24 mouse cellular contexts compared by ENCODE assay signal in the genomic region with DNA sequence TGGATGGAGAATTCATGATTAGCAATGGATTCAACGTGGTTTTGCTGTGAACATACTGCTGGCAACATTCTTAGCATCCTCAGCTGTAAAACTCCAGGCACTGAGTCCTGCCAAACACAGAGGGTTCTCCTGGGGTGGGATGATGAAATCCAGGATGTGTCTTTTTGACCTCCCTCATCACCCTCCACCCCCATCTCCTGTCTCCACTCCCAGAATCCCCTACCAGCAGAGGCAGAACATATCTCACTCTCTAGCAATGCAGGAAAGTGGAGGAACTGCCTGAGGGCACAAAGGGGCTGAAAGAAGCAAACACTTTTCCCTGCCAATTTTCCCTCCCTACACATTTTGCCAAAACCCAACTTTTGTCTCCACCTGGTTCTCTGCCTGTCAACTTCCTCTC. TPM values are rescaled to one million over a fixed set of nuclear protein-coding genes. Genes with fewer than 3 reads are reported as not detected.
A peak's percentile ranks its signal among the peaks of the same experiment; 100 is the strongest.
DNase-seq lines count a peak whose midpoint lies in the region; ATAC-seq lines count a peak whose summit lies in the region.
"Had no signal": no experiment of that assay in that cellular context is flagged by ENCODE, and none has a peak within 500 bp of the region (broad histone marks: within the 10 kb centered on the region; RNA-seq: fewer than 3 reads in every experiment).

No protein-coding gene starts in this region.

- H3K4me1 ChIP-seq in heart, embryonic 12.5 days (replicated peaks), result no peaks in the 10 kb centered on the region
- H3K4me1 ChIP-seq: embryonic facial prominence, embryonic 13.5 days; forebrain, embryonic 10.5 days; forebrain, embryonic 13.5 days; heart, embryonic 13.5 days had no signal

- ATAC-seq in heart, embryonic 12.5 days (ENCODE audit: insufficient number of reproducible peaks, low FRiP score), result no peak
- ATAC-seq in inflammation-experienced regulatory T-cells, adult 6 months, result no peak
- ATAC-seq: forebrain, embryonic 13.5 days; forebrain, embryonic 16.5 days; hindbrain, postnatal 0 days; intestine, postnatal 0 days had no signal

- no peaks in the 10 kb centered on the region for H3K9me3 ChIP-seq in heart, embryonic 12.5 days (replicated peaks)
- H3K9me3 ChIP-seq: embryonic facial prominence, embryonic 13.5 days; forebrain, embryonic 10.5 days; forebrain, embryonic 13.5 days; heart, embryonic 13.5 days had no signal

- H3K4me3 ChIP-seq in heart, embryonic 12.5 days, result no peak overlapping the region
- H3K4me3 ChIP-seq: embryonic facial prominence, embryonic 13.5 days; forebrain, embryonic 10.5 days; forebrain, embryonic 13.5 days; gastrocnemius, adult 2 months; heart, embryonic 13.5 days had no signal

- H3K27ac ChIP-seq in heart, embryonic 12.5 days (ENCODE audit: poor library complexity, severe bottlenecking), result no peak overlapping the region
- H3K27ac ChIP-seq: embryonic facial prominence, embryonic 13.5 days; forebrain, embryonic 10.5 days; forebrain, embryonic 13.5 days; gastrocnemius, adult 2 months; heart, embryonic 13.5 days; hindbrain, embryonic 14.5 days; hindbrain, postnatal 0 days had no signal

- WGBS in heart, embryonic 12.5 days, result 36% methylated on average over 1 of the region's 1 CpGs

- DNase-seq in heart, adult 11 months, result peak; percentile 91
- peak; percentile 28 for DNase-seq in NIH3T3 (ENCODE audit: low read depth)
- peak; percentile 7 for DNase-seq in skeletal muscle tissue, adult 2 months (ENCODE audit: low read depth, low spot score)
- no peak for DNase-seq in spleen, postnatal 14 days (ENCODE audit: low spot score in 2 of 2)
- DNase-seq: adrenal gland, adult 2 months; adrenal gland, postnatal 14 days; cerebellum, adult 11 months; cerebellum, adult 2 months; cerebellum, adult 9-11 months; cerebellum, postnatal 25 days; gastrocnemius, adult 2 months; heart, postnatal 14 days; heart, postnatal 4 days had no signal

- H3K9ac ChIP-seq in heart, embryonic 12.5 days, result no peak overlapping the region
- H3K9ac ChIP-seq: embryonic facial prominence, embryonic 13.5 days; forebrain, embryonic 13.5 days; heart, embryonic 13.5 days; hindbrain, embryonic 14.5 days had no signal

- H3K27me3 ChIP-seq in heart, embryonic 12.5 days (replicated peaks), result no peaks in the 10 kb centered on the region
- H3K27me3 ChIP-seq: forebrain, embryonic 13.5 days; heart, embryonic 13.5 days had no signal

- H3K4me2 ChIP-seq in heart, embryonic 12.5 days, result no peak overlapping the region
- H3K4me2 ChIP-seq: embryonic facial prominence, embryonic 13.5 days; forebrain, embryonic 13.5 days; heart, embryonic 13.5 days; hindbrain, embryonic 14.5 days had no signal

- H3K36me3 ChIP-seq in heart, embryonic 12.5 days, result no peaks in the 10 kb centered on the region
- H3K36me3 ChIP-seq: embryonic facial prominence, embryonic 13.5 days; forebrain, embryonic 10.5 days; heart, embryonic 13.5 days had no signal

RNA-seq across cellular contexts. Expression of gene Rap2c, which starts 29.2 kb away (rescaled TPM):
- 29.7 and 30.2 TPM in 2 replicates for polyA plus RNA-seq in heart, embryonic 12.5 days (2016; fragmentation: Nextera tagmentation; extraction: Ambion mirVana)
- 10 to 100 TPM; 22.3 to 35.1 (median 25.3) TPM for polyA plus RNA-seq in inflammation-experienced regulatory T-cells, adult 6 months (2017; shearing (Covaris generic))

RNA-seq across cellular contexts. Expression of gene Frmd7, which starts 46.1 kb away (rescaled TPM):
- 0.31 and 0.32 TPM in 2 replicates for polyA plus RNA-seq in heart, embryonic 12.5 days (2016; fragmentation: Nextera tagmentation; extraction: Ambion mirVana)
- polyA plus RNA-seq in inflammation-experienced regulatory T-cells, adult 6 months (2017; shearing (Covaris generic)), result not detected
- polyA plus RNA-seq: adrenal gland, adult 2 months; embryonic facial prominence, embryonic 13.5 days; forebrain, embryonic 13.5 days; heart, embryonic 13.5 days; intestine, embryonic 14.5 days had no signal

Comparison
In these comparisons a context has a peak if more than half of its experiments do, and no peak if none do; other contexts are left out.
1. DNase-seq: peak in heart, adult 11 months (single experiment), NIH3T3 (single experiment) and skeletal muscle tissue, adult 2 months (single experiment); none in spleen, postnatal 14 days (0 of 2).